Mouse (Mus musculus): ENCODE measurements at regions not wholly inside any gene's neighbourhood (a gene's known extent, or its start where the extent isn't known, plus 50 kb on each side); places are given as distances from the start of the nearest gene placed in this dataset.

DNA sequence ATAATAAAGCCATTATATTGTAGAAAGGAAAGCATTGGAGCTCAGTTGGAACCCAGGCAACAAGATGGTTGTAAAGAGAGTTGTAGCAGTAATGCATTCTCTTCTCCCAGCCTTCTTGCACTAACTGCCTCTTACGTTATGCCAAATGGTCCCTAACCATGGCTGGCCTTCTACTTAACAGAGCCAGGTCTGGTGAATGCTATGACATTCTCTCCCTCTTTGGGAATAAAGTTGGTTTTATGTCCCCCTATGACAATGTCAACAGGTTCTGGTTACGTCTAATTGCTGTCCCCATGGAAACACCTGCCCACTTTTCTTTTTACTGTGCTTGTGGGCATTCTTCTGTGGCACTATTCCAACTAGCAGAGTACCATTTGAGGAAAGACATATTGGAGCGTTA lies 126.4 kb upstream of the Npvf start:
- no peak for DNase-seq

DNA sequence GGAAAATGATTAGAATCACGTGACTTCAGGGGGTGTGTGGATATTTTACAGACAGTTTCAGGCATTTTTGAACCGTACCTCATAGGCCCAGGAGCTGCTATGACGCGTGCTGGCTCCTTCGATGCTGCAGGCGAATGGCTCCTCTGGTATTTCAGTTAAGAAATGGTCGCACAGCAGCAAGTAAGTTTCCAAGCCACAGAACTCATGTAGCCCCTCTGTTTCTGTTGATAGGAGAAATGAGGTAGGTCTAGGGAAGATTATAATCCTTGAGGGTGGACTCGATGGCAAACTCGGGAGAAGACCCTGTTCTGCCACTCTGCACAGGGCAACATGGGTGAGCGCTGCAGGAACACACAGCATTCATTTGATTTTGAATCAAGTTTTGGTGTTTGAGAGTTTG lies 127.0 kb upstream of the Npvf start:
- no peak for DNase-seq

DNA sequence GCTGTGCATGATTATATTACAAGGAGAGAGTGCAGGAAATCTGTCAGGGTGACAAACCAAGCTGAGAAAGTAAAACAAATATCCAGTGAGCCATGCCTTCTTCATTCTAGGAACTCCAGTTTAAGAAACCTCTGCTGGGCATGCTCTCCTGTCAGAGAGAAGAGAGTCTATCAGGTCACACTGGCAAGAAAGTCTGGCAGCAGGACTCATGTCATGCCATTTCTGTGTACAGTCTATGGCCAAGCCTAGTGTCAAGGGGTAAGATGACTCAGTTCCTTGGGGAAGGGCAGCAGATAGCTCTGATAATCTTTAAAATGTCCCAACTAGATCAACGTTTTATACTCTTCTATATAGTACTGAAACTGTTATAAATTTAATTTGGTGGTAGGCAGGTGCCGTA lies 128.0 kb upstream of the Npvf start:
- DNase-seq: no peak

GRCm38 (mm10) chr6:50783494-50783893 lies 129.3 kb upstream of the Npvf start:
- no peak for DNase-seq

GRCm38 (mm10) chr6:50784381-50784780 lies 130.1 kb upstream of the Npvf start:
- no peak for DNase-seq

DNA sequence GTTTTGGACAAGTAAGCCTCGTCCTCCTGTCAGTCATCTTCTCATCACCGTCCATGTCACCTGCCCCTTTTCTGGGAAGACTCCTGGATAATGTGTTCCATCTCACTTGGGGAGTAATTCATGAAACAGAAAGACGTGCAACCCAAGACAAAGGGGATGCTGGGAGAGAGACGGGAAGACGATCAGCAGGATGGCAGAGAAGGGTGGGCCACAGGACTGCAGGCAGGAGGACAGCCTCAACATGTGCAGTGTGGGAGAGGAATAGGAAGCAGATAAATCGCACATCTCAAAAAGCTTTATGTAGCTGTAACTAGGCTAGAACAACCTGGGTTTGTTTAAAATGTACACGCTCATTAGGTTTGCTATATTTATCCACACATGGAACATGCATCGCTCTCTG lies 133.4 kb upstream of the Npvf start:
- DNase-seq: no peak

GRCm38 (mm10) chr6:50799963-50800362 lies 145.7 kb upstream of the Npvf start:
- no peak for DNase-seq

GRCm38 (mm10) chr6:50802956-50803355 lies 148.7 kb upstream of the Npvf start:
- no peak for DNase-seq

GRCm38 (mm10) chr6:50804477-50805005 lies 150.3 kb upstream of the Npvf start:
- DNase-seq: no peak

GRCm38 (mm10) chr6:50806376-50807077 lies 152.3 kb upstream of the Npvf start:
- DNase-seq: peak; percentile 36

GRCm38 (mm10) chr6:50807187-50808012 lies 153.2 kb upstream of the Npvf start:
- DNase-seq: no peak

DNA sequence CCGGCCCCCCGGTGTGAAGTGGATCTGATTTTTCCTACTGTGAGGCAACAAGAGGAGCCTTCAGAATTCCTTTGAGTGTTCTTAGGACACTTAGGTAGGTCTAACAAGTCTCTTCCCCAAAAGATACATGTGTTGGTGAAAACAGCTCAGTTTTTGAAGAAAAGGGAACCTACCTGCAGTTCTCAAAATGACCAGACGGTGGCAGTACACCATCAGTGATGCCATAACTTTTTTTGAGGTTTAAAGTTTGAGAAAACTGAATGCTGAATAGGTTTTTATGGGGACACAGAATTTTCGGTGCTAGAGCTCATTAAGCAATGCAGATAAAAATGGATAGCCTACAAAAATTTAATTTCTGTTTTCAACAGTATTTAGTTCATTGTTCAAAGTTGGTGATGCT lies 153.9 kb upstream of the Npvf start:
- DNase-seq: peak; percentile 61

DNA sequence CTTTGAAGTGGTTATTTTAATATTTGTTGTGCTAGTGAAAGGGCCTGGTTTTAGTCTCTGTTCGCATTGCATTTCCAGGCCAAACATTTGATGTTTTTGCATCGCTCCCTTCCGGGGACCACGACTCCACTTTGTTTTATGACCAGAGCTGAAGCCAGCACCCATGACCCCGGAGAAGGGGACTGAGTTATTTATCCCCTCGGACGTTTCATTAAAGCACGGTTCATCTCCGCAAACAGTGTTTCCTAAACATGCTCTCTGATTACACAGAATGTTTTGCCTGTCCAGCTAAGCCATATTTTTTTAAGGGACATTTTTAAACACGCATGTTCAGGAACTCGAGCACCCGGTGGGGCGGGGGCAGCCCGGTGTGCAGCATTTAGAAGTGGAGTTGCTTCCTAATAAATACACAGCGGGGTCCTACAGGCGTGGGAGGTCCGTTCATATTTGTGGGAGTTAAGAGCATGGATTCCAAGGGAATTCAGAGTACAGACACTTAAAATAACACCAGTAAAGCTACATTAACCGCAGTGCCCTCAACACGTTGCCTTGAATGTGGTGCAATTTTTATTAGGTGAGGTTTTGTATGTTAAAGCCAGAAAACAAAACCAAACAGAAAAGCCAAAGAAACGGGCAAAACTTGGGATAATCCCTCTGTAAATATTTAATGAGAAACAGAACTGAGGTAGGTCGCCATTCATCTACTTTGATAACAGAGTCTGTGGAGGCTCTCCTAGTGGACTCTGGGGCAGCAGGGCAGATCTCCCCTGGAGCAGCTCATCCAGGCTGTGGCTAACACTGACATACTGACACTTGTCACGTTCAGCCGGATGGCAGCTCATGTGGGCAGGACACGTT lies 154.8 kb upstream of the Npvf start:
- DNase-seq: no peak

DNA sequence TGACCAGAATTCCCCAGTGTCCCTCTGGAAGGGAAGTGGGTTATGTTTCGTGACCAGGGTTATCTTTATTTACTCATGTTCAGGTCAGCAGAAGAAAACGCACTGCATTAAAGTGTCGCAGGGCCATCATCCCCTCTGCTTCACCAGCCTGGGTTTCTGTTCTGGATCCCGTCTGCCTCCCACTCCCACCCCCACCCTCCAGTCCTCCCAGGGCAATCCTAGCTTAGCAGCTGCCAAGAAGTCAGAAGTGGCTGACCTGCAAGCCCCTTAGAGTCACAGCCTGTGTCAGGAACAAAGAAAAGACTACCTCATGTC lies 155.4 kb upstream of the Npvf start:
- no peak for DNase-seq

DNA sequence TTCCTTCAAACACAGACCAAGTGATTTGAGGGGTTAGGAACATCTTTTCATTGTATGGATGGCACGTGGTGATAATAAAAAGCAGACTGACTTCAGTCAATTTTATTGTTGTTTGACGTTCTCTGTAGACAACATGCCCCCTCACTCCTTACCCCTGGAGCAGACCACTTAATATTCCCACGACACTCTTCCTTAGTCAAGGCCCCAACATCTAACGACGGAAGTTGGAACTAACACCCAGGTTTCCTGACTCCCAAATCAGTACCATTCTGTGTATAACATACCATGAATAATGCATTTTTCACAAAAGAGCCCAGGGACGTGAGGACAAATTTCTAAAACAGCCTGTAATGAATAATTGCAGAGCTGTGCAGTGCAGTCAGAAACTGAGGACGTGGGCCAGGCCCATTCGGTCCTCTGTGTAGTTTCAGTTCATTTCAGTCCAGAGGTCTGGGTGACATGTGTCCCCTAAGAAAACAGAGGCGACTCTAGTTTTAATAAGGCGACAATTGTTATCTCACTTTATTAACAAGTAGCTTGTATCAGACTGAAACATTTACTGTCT lies 160.8 kb upstream of the Npvf start:
- DNase-seq: no peak

DNA sequence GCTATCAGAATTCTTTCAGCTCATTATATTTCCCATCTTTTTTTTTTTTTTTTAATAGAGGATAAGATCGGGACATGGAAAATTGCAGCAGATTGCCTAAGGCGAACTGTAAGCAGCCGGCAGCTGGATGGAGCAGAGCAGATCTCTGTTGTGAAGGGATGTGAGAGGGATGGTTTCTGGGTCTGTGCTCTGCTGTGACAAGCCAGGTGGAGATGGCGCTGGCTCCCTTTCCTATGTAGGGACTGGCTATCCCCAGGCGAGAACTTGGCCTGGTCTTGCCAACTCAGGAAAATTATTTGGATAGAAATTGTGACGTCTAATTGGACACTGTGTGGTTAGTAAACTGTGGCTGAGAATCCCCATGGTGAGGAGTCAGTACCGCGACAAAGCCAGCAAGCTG lies 161.3 kb upstream of the Npvf start:
- no peak for DNase-seq

DNA sequence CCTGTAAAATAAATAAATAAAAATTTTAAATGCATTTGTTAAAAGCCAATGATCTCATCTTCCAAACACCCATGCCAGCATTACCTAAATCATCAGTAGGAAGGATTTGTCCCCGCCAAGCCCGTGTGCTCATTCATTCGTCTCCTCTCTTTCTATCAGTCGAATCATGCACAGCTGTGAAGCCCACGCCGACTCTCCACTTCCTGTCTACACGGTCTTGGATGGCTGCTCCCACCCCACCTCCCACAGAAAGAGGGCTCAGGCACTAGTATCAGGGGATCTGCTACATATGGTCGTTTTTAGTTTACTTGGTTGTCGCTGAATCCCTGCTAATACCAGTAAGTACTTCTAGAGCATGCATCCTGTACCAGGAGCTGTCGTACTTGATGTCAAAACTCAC lies 163.2 kb upstream of the Npvf start:
- no peak for DNase-seq

- DNase-seq: no peak
Observed at GRCm38 (mm10) chr6:50818433-50818832, 164.2 kb upstream of the Npvf start.

DNA sequence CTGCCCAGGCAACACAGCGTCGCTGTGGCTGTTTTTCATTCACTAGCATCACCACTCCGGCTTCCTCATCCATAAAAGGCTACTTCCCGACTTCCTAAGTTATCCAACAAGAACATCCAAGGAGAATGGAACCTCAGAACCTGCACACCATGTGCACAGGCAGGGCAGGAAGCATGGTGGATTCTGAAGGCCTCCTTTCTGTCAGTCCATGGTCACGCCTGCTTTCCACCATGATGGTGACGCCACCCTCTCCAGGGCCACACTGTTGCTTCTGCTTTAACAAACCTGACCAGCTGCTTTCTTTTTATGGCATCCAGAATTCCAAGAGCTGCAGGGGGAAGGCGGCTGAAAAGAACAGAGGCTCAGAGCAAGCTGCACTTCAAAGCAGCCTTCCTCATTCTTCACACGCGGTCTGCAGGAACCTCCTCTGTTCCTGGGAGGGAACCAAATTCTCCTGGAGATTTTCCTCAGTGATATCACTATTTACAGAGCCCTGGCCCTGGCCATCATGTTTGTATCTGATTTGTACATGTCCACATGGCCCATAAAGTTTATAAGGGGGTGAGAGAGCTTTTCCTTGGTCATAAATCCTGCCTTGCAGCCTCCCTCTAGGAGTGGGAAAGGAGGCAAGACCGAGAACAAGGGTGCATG lies 164.8 kb upstream of the Npvf start:
- DNase-seq: no peak

DNA sequence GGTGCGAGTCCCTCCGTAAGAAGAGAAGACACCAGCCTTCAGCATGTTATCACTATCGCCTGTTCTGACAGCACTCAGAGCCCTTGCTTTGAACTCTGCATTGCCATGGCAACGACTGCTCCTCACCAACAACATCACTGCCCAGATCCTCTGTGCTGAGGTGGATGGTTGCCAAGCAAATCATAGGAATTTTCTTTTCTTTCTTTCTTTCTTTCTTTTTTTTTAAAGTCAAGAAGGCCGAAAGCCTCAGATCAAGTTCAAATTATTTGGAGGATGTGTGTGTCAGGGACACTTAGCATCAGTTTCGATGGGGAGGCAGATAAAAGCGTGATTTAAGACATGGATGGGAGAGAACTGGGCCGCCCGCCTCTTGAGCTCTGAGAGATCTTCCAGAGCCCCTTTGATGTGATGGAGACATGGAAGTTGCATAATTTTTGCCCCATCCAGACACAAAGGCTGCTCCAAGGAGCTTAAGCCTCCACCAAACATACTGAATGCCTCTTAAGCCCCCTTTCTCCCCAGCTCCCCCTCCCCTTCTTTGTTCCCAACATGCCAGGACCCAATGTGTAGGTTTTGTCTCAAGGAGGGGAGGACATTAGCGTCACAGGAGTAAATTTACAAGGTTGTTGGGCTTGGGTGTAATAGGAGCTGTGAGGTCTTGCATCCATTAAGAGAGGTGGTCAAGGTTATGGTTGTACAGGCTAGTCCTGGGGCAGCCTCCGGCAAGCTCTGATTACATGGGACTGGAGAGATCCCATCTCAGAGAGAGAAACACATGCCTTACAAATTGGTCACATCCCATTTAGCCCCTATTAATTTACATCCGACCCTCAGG lies 167.4 kb upstream of the Npvf start:
- DNase-seq: no peak
